Mouse (Mus musculus) urinary bladder, postnatal 0 days (tissue): ENCODE measurements around the gene Lmnb2. TPM values are rescaled to one million over a fixed set of nuclear protein-coding genes. Genes with fewer than 3 reads are reported as not detected.

ENCODE experiments used
- polyA plus RNA-seq: library from polyadenylated mRNA; unstranded; fragments of >200 nt; fragmentation: Nextera tagmentation; extraction: Ambion mirVana; gene quantifications from 2 replicates; pipeline ENCODE4 v1.2.1, GENCODE M21; 2015

The Lmnb2 gene
- 9.6 and 12.6 TPM in 2 replicates for polyA plus RNA-seq

GRCm38 (mm10) chr10:80917779-80918434 is at the start of gene Lmnb2:
Gene Lmnb2 (minus strand): TSS chr10:80918245.

GRCm38 (mm10) chr10:80929299-80930226 is 11.5 kb upstream of the Lmnb2 start, which contains the start of gene Gadd45b:
Gene Gadd45b (plus strand): TSS chr10:80930073.

GRCm38 (mm10) chr10:80900318-80901247 is 17.5 kb downstream of the Lmnb2 start, which contains the start of gene Timm13:
Gene Timm13 (minus strand): TSS chr10:80900969.

GRCm38 (mm10) chr10:80871581-80871980 is 46.5 kb downstream of the Lmnb2 start, which contains the start of gene Tmprss9:
Gene Tmprss9 (plus strand): TSS chr10:80871848.

GRCm38 (mm10) chr10:80854913-80855748 is 62.9 kb downstream of the Lmnb2 start, which contains the start of the genes Lsm7 and Sppl2b:
Gene Lsm7 (minus strand): TSS chr10:80855209.
Gene Sppl2b (plus strand): TSS chr10:80855275.

Other genes starting within 250 kb of the Lmnb2 start
- gene Mknk2, start 240.1 kb downstream of the Lmnb2 start, polyA plus RNA-seq, result 40.8 and 44.3 TPM in 2 replicates
- 64.5 and 80.1 TPM in 2 replicates for gene Mob3a, start 216.3 kb downstream of the Lmnb2 start, polyA plus RNA-seq
- 16.9 and 19.6 TPM in 2 replicates for gene Izumo4, start 216.1 kb downstream of the Lmnb2 start, polyA plus RNA-seq
- gene Ap3d1, start 176.0 kb downstream of the Lmnb2 start, polyA plus RNA-seq, result 44.7 and 50.1 TPM in 2 replicates
- gene Dot1l, start 163.0 kb downstream of the Lmnb2 start, polyA plus RNA-seq, result 6.0 and 6.6 TPM in 2 replicates
- gene Sf3a2, start 120.0 kb downstream of the Lmnb2 start, polyA plus RNA-seq, result 34.2 and 40.0 TPM in 2 replicates
- gene Plekhj1, start 119.6 kb downstream of the Lmnb2 start, polyA plus RNA-seq, result 63.9 and 66.1 TPM in 2 replicates
- not detected in 2 replicates for gene Amh, start 113.0 kb downstream of the Lmnb2 start, polyA plus RNA-seq
- 2.2 and 2.9 TPM in 2 replicates for gene Jsrp1, start 104.7 kb downstream of the Lmnb2 start, polyA plus RNA-seq
- gene Oaz1, start 91.6 kb downstream of the Lmnb2 start, polyA plus RNA-seq, result 1,130 and 1,319 TPM in 2 replicates
- not detected in 2 replicates for gene Lingo3, start 74.2 kb downstream of the Lmnb2 start, polyA plus RNA-seq
- gene Lsm7, start 63.0 kb downstream of the Lmnb2 start, polyA plus RNA-seq, result 135 and 148 TPM in 2 replicates
- 17.8 and 19.5 TPM in 2 replicates for gene Sppl2b, start 63.0 kb downstream of the Lmnb2 start, polyA plus RNA-seq
- gene Tmprss9, start 46.4 kb downstream of the Lmnb2 start, polyA plus RNA-seq, result not detected in 2 replicates
- 186 and 200 TPM in 2 replicates for gene Timm13, start 17.3 kb downstream of the Lmnb2 start, polyA plus RNA-seq
- gene Gadd45b, start 11.8 kb upstream of the Lmnb2 start, polyA plus RNA-seq, result 28.6 and 36.3 TPM in 2 replicates
- 1.3 and 1.6 TPM in 2 replicates for gene Gng7, start 96.7 kb upstream of the Lmnb2 start, polyA plus RNA-seq
- gene Diras1, start 107.4 kb upstream of the Lmnb2 start, polyA plus RNA-seq, result not detected in 2 replicates
- 12.7 and 15.3 TPM in 2 replicates for gene Slc39a3, start 119.2 kb upstream of the Lmnb2 start, polyA plus RNA-seq
- 90.7 and 98.9 TPM in 2 replicates for gene Sgta, start 141.9 kb upstream of the Lmnb2 start, polyA plus RNA-seq
- 18.4 and 19.0 TPM in 2 replicates for gene Thop1, start 151.8 kb upstream of the Lmnb2 start, polyA plus RNA-seq
- 0.74 and 1.0 TPM in 2 replicates for gene Creb3l3, start 180.6 kb upstream of the Lmnb2 start, polyA plus RNA-seq
- gene Map2k2, start 187.7 kb upstream of the Lmnb2 start, polyA plus RNA-seq, result 118 and 119 TPM in 2 replicates
- 45.5 and 48.9 TPM in 2 replicates for gene Zbtb7a, start 217.0 kb upstream of the Lmnb2 start, polyA plus RNA-seq
- gene Pias4, start 249.7 kb upstream of the Lmnb2 start, polyA plus RNA-seq, result 19.0 and 21.1 TPM in 2 replicates